Mouse (Mus musculus) midbrain, embryonic 12.5 days (tissue): ENCODE results near the gene Mta1. TPM values are rescaled to one million over a fixed set of nuclear protein-coding genes. Genes with fewer than 3 reads are reported as not detected.
A peak's percentile ranks its signal among the peaks of the same experiment; 100 is the strongest.

Experiments used
- ATAC-seq: fragments of 200-750 bp; cut with Nextera tagmentation; 2 replicates; pipeline ENCODE4 v1.8.0; 2017; ENCODE audit warnings: low read depth, moderate TSS enrichment, moderate library complexity; ENCODE audit not compliant: low FRiP score
- H3K27ac ChIP-seq: fragments of 300-500 bp; sonication (generic); replicated peaks from 2 replicates; pipeline ENCODE4 v1.5.1; 2016; ENCODE audit warnings: mild to moderate bottlenecking
- H3K27me3 ChIP-seq: fragments of 300-500 bp; sonication (generic); 2 replicates; pipeline ENCODE4 v1.6.1; 2016; ENCODE audit warnings: mild to moderate bottlenecking
- H3K36me3 ChIP-seq: fragments of 300-500 bp; sonication (generic); 2 replicates; pipeline ENCODE4 v1.6.1; 2016
- H3K4me1 ChIP-seq: fragments of 300-500 bp; sonication (generic); 2 replicates; pipeline ENCODE4 v1.6.1; 2016
- H3K4me2 ChIP-seq: fragments of 300-500 bp; sonication (generic); replicated peaks from 2 replicates; pipeline ENCODE4 v1.6.1; 2016; ENCODE audit warnings: mild to moderate bottlenecking, moderate library complexity
- H3K4me3 ChIP-seq: fragments of 300-500 bp; sonication (generic); 2 replicates; pipeline ENCODE4 v1.5.1; 2016; ENCODE audit warnings: mild to moderate bottlenecking
- H3K9ac ChIP-seq: fragments of 300-500 bp; sonication (generic); replicated peaks from 2 replicates; pipeline ENCODE4 v1.6.1; 2016; ENCODE audit warnings: mild to moderate bottlenecking, moderate library complexity
- H3K9me3 ChIP-seq: fragments of 300-500 bp; sonication (generic); 2 replicates; pipeline ENCODE4 v1.6.1; 2016; ENCODE audit warnings: mild to moderate bottlenecking
- WGBS: fragments of 180-500 bp; shearing (Covaris S2); methylation state at CpG from one replicate; pipeline ENCODE4 v1.1.7; 2016; 5-methylcytosine and 5-hydroxymethylcytosine counted together
- polyA plus RNA-seq: library from polyadenylated mRNA; unstranded; fragments of >200 nt; fragmentation: Nextera tagmentation; extraction: Ambion mirVana; gene quantifications from 2 replicates; pipeline ENCODE4 v1.2.1, GENCODE M21; 2016

Gene Mta1
- polyA plus RNA-seq, 1 experiment from 2014 or later = 20.4 TPM

- no peak for ATAC-seq
- Histone ChIP-seq H3K9me3 (no peaks in the 10 kb centered on the region), H3K4me1 (peaks cover 37% of the 10 kb centered on the region), H3K36me3 (peaks cover 63% of the 10 kb centered on the region), H3K4me3 (no peak overlapping the region), H3K9ac (no peak overlapping the region), H3K27ac (peak overlapping the region; percentile 61), H3K27me3 (peaks cover 9% of the 10 kb centered on the region; the same call in 1 of the 2 replicates), H3K4me2 (no peak overlapping the region)
- 90% methylated on average over 18 of the region's 18 CpGs for WGBS
Observed at GRCm38 (mm10) chr12:113137260-113138213, 39.5 kb downstream of the Mta1 start.

- H3K27me3 ChIP-seq = peaks cover 9% of the 10 kb centered on the region; the same call in 1 of the 2 replicates
- H3K27ac ChIP-seq = peak overlapping the region; percentile 93; the same call in 1 of the 2 replicates
- WGBS = 80% methylated on average over 6 of the region's 6 CpGs
- peaks cover 56% of the 10 kb centered on the region for H3K36me3 ChIP-seq
- H3K4me2 ChIP-seq = no peak overlapping the region
- ATAC-seq = no peak
- no peak overlapping the region for H3K4me3 ChIP-seq
- H3K4me1 ChIP-seq = peaks cover 44% of the 10 kb centered on the region
- no peak overlapping the region for H3K9ac ChIP-seq
- H3K9me3 ChIP-seq = no peaks in the 10 kb centered on the region
Observed at GRCm38 (mm10) chr12:113138291-113138690, 40.2 kb downstream of the Mta1 start.

- WGBS = 40% methylated on average over 11 of the region's 11 CpGs
- Histone ChIP-seq H3K9ac (peak overlapping the region; percentile 78), H3K27me3 (peaks cover 9% of the 10 kb centered on the region; the same call in 1 of the 2 replicates), H3K9me3 (no peaks in the 10 kb centered on the region), H3K27ac (peak overlapping the region; percentile 93), H3K4me1 (peaks cover 46% of the 10 kb centered on the region), H3K36me3 (peaks cover 55% of the 10 kb centered on the region), H3K4me3 (peak overlapping the region; percentile 72), H3K4me2 (peak overlapping the region; percentile 65)
- peak; percentile 3 for ATAC-seq
Observed at GRCm38 (mm10) chr12:113138901-113139864, 41.1 kb downstream of the Mta1 start.

- WGBS = 1% methylated on average over 58 of the region's 68 CpGs
- ATAC-seq = peak; percentile 89
- peak within 1 kb of the TSS; percentile 72 for H3K4me3 ChIP-seq
- peaks cover 11% of the 10 kb centered on the region for H3K27me3 ChIP-seq
- H3K9me3 ChIP-seq = no peaks in the 10 kb centered on the region
- peak within 1 kb of the TSS; percentile 78 for H3K9ac ChIP-seq
- H3K4me2 ChIP-seq = peak within 1 kb of the TSS; percentile 65
- H3K27ac ChIP-seq = peak within 1 kb of the TSS; percentile 93
- peaks cover 46% of the 10 kb centered on the region for H3K4me1 ChIP-seq
- H3K36me3 ChIP-seq = peaks cover 55% of the 10 kb centered on the region
Observed at GRCm38 (mm10) chr12:113139908-113140615, 42.0 kb downstream of the Mta1 start, which contains the start of gene Crip2. Gene Crip2, plus strand, starts transcription at chr12:113140236.

GRCm38 (mm10) chr12:113140616-113141411 lies 42.7 kb downstream of the Mta1 start:
- peak overlapping the region; percentile 65 for H3K4me2 ChIP-seq
- H3K27ac ChIP-seq = peak overlapping the region; percentile 93
- peaks cover 19% of the 10 kb centered on the region for H3K27me3 ChIP-seq
- WGBS = 3% methylated on average over 49 of the region's 49 CpGs
- H3K4me3 ChIP-seq = peak overlapping the region; percentile 72
- H3K9me3 ChIP-seq = no peaks in the 10 kb centered on the region
- H3K9ac ChIP-seq = peak overlapping the region; percentile 78
- ATAC-seq = peak; percentile 20
- H3K4me1 ChIP-seq = peaks cover 46% of the 10 kb centered on the region
- H3K36me3 ChIP-seq = peaks cover 55% of the 10 kb centered on the region

GRCm38 (mm10) chr12:113141531-113141973 lies 43.5 kb downstream of the Mta1 start:
- Histone ChIP-seq H3K4me2 (peak overlapping the region; percentile 65), H3K9ac (peak overlapping the region; percentile 78), H3K4me1 (peaks cover 51% of the 10 kb centered on the region), H3K27me3 (peaks cover 20% of the 10 kb centered on the region), H3K36me3 (peaks cover 48% of the 10 kb centered on the region), H3K9me3 (no peaks in the 10 kb centered on the region), H3K27ac (peak overlapping the region; percentile 67), H3K4me3 (peak overlapping the region; percentile 72)
- ATAC-seq = no peak
- WGBS = 33% methylated on average over 8 of the region's 8 CpGs

- no peaks in the 10 kb centered on the region for H3K9me3 ChIP-seq
- ATAC-seq = no peak
- peak overlapping the region; percentile 67 for H3K27ac ChIP-seq
- 23% methylated on average over 15 of the region's 15 CpGs for WGBS
- peak overlapping the region; percentile 65 for H3K4me2 ChIP-seq
- H3K36me3 ChIP-seq = peaks cover 40% of the 10 kb centered on the region
- H3K27me3 ChIP-seq = peaks cover 26% of the 10 kb centered on the region
- peaks cover 54% of the 10 kb centered on the region for H3K4me1 ChIP-seq
- H3K9ac ChIP-seq = peak overlapping the region; percentile 78
- H3K4me3 ChIP-seq = peak overlapping the region; percentile 72
Observed at GRCm38 (mm10) chr12:113142021-113142975, 44.2 kb downstream of the Mta1 start.

GRCm38 (mm10) chr12:113143164-113143563 lies 45.1 kb downstream of the Mta1 start:
- H3K4me3 ChIP-seq = peak overlapping the region; percentile 72; the same call in 1 of the 2 replicates
- no peak for ATAC-seq
- H3K9me3 ChIP-seq = no peaks in the 10 kb centered on the region
- peak overlapping the region; percentile 52; the same call in 1 of the 2 replicates for H3K27ac ChIP-seq
- WGBS = 71% methylated on average over 7 of the region's 7 CpGs
- H3K4me2 ChIP-seq = peak overlapping the region; percentile 65
- peaks cover 32% of the 10 kb centered on the region for H3K36me3 ChIP-seq
- peak overlapping the region; percentile 78 for H3K9ac ChIP-seq
- peaks cover 34% of the 10 kb centered on the region for H3K27me3 ChIP-seq
- H3K4me1 ChIP-seq = peaks cover 53% of the 10 kb centered on the region

- Histone ChIP-seq H3K4me3 (no peak overlapping the region), H3K4me2 (no peak overlapping the region), H3K36me3 (peaks cover 25% of the 10 kb centered on the region), H3K27ac (no peak overlapping the region), H3K9ac (no peak overlapping the region), H3K4me1 (peaks cover 51% of the 10 kb centered on the region), H3K9me3 (no peaks in the 10 kb centered on the region), H3K27me3 (peaks cover 43% of the 10 kb centered on the region)
- 80% methylated on average over 20 of the region's 20 CpGs for WGBS
- ATAC-seq = no peak
Observed at GRCm38 (mm10) chr12:113144001-113144756, 46.1 kb downstream of the Mta1 start.
